Mouse (Mus musculus): ENCODE data around the gene Tbc1d9. TPM values are rescaled to one million over a fixed set of nuclear protein-coding genes. Genes with fewer than 3 reads are reported as not detected.
"Not testable (repeated sequence)": the region's sequence is repeated elsewhere in the genome, so short reads cannot be mapped to it uniquely, and the experiment has no call there.

The Tbc1d9 gene
- polyA plus RNA-seq, 1 experiment from 2014 or later, result 5.0 TPM

DNA sequence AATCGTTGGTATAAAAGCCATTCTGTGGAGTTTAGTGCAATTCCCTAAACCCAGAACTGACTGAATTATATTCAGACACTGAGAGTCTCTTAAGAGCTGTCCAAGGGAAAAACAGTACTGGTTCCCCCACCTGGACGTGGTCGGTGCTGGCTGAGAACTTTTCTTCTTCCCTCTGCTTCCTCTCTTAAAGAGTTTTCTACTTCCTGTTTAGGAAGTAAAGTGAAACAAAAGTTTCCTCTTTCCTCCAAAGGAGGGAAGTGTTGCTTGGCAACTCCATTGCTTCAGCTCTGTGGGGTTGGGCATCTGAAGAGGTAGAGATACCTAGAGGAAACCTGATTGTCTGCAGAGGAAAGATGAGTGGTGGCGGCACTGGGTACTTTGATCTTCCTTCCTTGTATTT lies 132.2 kb downstream of the Tbc1d9 start:
- Histone ChIP-seq H3K4me3 (ENCODE audit: low read depth, low read length) (no peak overlapping the region), H3K9me3 (ENCODE audit: control insufficient read depth, low read depth, low read length) (no peaks in the 10 kb centered on the region; the same call in 1 of the 2 replicates), H3K27ac (ENCODE audit: low read length) (no peak overlapping the region), H3K9ac (replicated peaks; ENCODE audit: low read depth, low read length) (no peak overlapping the region), H3K4me1 (ENCODE audit: control insufficient read depth, insufficient read depth, low read length) (no peaks in the 10 kb centered on the region), H3K36me3 (ENCODE audit: control insufficient read depth, insufficient read depth, low read length) (no peaks in the 10 kb centered on the region), H3K27me3 (ENCODE audit: control insufficient read depth, insufficient read depth, low read length) (no peaks in the 10 kb centered on the region), H3K4me2 (replicated peaks; ENCODE audit: low read depth, low read length) (no peak overlapping the region)
- no peak for ATAC-seq (ENCODE audit: insufficient number of reproducible peaks, insufficient read depth, low FRiP score, low read depth)
- WGBS, result 69% methylated on average over 4 of the region's 4 CpGs

DNA sequence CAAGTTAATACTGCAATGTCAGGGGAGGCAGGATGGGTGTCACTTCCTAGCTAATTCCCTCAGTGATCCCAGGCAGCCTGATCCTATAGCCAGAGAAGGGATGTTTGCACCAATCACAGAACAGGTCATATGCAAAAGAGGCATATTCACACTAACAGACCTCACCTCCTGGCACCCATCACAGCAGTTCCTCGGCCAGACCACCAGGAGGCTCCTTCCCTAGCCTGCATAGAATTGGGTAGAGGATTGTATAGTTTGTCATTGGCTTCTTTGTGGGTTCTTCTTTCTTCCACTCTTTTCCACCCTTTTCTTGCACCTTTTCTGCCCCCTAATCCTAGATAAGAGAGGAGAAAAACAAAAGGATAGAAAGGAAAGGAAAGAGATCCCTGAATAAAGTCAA lies 135.0 kb downstream of the Tbc1d9 start:
- no peaks in the 10 kb centered on the region for H3K4me1 ChIP-seq (ENCODE audit: control insufficient read depth, insufficient read depth, low read length)

DNA sequence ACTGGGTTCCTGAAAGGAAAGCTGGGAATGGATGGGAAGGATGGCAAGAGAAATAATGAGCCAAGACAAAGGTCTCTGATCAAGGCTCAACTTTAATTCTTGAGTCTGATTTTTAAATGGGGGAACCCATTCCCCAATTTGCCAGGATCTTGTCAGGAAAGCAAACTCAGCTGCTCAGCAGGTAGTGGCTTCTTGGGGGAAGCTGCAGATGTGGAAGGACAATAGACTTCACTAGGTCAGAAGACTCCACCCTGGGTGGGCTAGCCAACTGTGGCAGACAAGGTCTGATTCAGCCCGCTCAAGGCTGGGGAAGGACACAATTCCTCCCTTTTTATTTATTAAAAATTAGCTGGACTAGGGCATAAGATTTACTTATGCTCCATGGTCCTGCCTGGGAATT lies 139.8 kb downstream of the Tbc1d9 start:
- Histone ChIP-seq H3K4me3 (ENCODE audit: low read depth, low read length) (no peak overlapping the region), H3K36me3 (ENCODE audit: control insufficient read depth, insufficient read depth, low read length) (no peaks in the 10 kb centered on the region), H3K27me3 (ENCODE audit: control insufficient read depth, insufficient read depth, low read length) (no peaks in the 10 kb centered on the region), H3K4me2 (replicated peaks; ENCODE audit: low read depth, low read length) (no peak overlapping the region), H3K27ac (ENCODE audit: low read length) (no peak overlapping the region), H3K9ac (replicated peaks; ENCODE audit: low read depth, low read length) (no peak overlapping the region), H3K9me3 (ENCODE audit: control insufficient read depth, low read depth, low read length) (no peaks in the 10 kb centered on the region; the same call in 1 of the 2 replicates), H3K4me1 (ENCODE audit: control insufficient read depth, insufficient read depth, low read length) (no peaks in the 10 kb centered on the region)
- no peak for ATAC-seq (ENCODE audit: insufficient number of reproducible peaks, insufficient read depth, low FRiP score, low read depth)
- WGBS, result 88% methylated on average over 1 of the region's 1 CpGs

More for the DNA sequence above, 135.0 kb downstream of the Tbc1d9 start:
- Histone ChIP-seq H3K27me3 (ENCODE audit: control insufficient read depth, insufficient read depth, low read length) (no peaks in the 10 kb centered on the region), H3K4me2 (replicated peaks; ENCODE audit: low read depth, low read length) (no peak overlapping the region), H3K9me3 (ENCODE audit: control insufficient read depth, low read depth, low read length) (no peaks in the 10 kb centered on the region; the same call in 1 of the 2 replicates), H3K9ac (replicated peaks; ENCODE audit: low read depth, low read length) (no peak overlapping the region), H3K36me3 (ENCODE audit: control insufficient read depth, insufficient read depth, low read length) (no peaks in the 10 kb centered on the region), H3K27ac (ENCODE audit: low read length) (no peak overlapping the region), H3K4me3 (ENCODE audit: low read depth, low read length) (no peak overlapping the region)
- no peak for ATAC-seq (ENCODE audit: insufficient number of reproducible peaks, insufficient read depth, low FRiP score, low read depth)
- WGBS, result 45% methylated on average over 1 of the region's 1 CpGs

DNA sequence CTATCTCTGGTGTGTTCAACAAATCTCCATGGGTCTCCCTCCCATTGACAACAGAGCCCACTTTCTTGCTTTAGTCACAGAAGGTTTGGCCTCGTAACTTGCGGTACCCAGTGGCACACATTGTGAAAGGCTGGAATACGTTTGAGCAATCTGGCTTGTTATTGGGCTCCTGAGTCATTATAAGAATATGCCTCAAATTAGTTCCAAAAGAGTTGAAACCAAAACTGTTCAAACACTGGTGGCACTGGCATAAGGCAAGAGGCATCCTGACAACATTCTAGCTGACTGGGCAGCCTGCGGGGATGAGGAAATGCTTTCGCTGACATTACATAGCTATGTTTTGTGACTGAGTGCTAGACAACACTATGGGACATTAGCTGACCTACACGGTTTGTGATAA lies 144.7 kb downstream of the Tbc1d9 start:
- Histone ChIP-seq H3K36me3 (ENCODE audit: control insufficient read depth, insufficient read depth, low read length) (no peaks in the 10 kb centered on the region), H3K9ac (replicated peaks; ENCODE audit: low read depth, low read length) (no peak overlapping the region), H3K4me1 (ENCODE audit: control insufficient read depth, insufficient read depth, low read length) (no peaks in the 10 kb centered on the region), H3K27ac (ENCODE audit: low read length) (no peak overlapping the region), H3K4me2 (replicated peaks; ENCODE audit: low read depth, low read length) (no peak overlapping the region), H3K27me3 (ENCODE audit: control insufficient read depth, insufficient read depth, low read length) (no peaks in the 10 kb centered on the region), H3K9me3 (ENCODE audit: control insufficient read depth, low read depth, low read length) (no peaks in the 10 kb centered on the region), H3K4me3 (ENCODE audit: low read depth, low read length) (no peak overlapping the region)
- no peak for ATAC-seq (ENCODE audit: insufficient number of reproducible peaks, insufficient read depth, low FRiP score, low read depth)
- 83% methylated on average over 6 of the region's 6 CpGs for WGBS

DNA sequence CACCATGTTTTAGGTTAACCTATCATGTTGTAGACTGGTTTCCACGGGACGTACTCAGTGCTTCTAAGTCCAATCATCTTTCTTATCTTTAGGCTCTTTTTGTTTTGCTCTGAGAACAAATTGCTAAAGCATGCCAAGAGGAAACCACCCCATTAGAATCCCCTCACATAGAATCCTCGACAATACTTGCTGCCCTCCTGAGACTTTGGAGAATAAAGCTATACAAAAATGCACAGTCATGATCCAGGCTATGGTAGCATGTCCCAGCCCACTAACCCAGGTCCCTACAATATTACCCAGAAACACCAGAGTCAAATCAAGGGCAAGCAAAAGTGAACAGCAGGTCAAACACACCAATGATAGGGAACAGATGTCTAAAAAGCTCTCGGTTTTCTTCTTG lies 149.9 kb downstream of the Tbc1d9 start:
- 87% methylated on average over 4 of the region's 4 CpGs for WGBS
- not testable (repeated sequence) for H3K27ac ChIP-seq (ENCODE audit: low read length); H3K9ac ChIP-seq (replicated peaks; ENCODE audit: low read depth, low read length); H3K9me3 ChIP-seq (ENCODE audit: control insufficient read depth, low read depth, low read length); ATAC-seq (ENCODE audit: insufficient number of reproducible peaks, insufficient read depth, low FRiP score, low read depth); H3K4me1 ChIP-seq (ENCODE audit: control insufficient read depth, insufficient read depth, low read length); H3K4me2 ChIP-seq (replicated peaks; ENCODE audit: low read depth, low read length); H3K4me3 ChIP-seq (ENCODE audit: low read depth, low read length); H3K27me3 ChIP-seq (ENCODE audit: control insufficient read depth, insufficient read depth, low read length)
- H3K36me3 ChIP-seq (ENCODE audit: control insufficient read depth, insufficient read depth, low read length), result peaks cover 25% of the 10 kb centered on the region

DNA sequence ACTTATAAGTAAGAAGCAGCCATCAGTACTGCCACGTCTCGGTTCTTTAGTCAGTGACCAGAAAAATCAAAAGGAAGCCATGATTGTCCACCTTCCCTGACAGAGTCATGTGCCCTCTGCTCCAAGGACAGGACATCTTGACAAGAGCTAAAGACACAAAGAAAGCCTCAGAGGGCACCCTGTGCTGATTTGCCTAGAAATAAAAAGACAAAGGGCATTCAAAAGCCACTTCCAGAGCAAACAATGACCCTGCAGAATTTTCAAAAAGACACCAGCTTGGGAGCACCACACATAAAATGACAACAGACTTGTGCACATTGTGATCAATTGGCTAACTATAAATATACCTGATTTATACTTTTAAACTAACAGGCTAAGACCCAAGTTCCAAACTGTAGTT lies 150.5 kb downstream of the Tbc1d9 start:
- Histone ChIP-seq H3K36me3 (ENCODE audit: control insufficient read depth, insufficient read depth, low read length) (peaks cover 28% of the 10 kb centered on the region), H3K9ac (replicated peaks; ENCODE audit: low read depth, low read length) (no peak overlapping the region), H3K4me2 (replicated peaks; ENCODE audit: low read depth, low read length) (no peak overlapping the region), H3K27ac (ENCODE audit: low read length) (no peak overlapping the region), H3K4me1 (ENCODE audit: control insufficient read depth, insufficient read depth, low read length) (no peaks in the 10 kb centered on the region), H3K4me3 (ENCODE audit: low read depth, low read length) (no peak overlapping the region), H3K9me3 (ENCODE audit: control insufficient read depth, low read depth, low read length) (no peaks in the 10 kb centered on the region), H3K27me3 (ENCODE audit: control insufficient read depth, insufficient read depth, low read length) (no peaks in the 10 kb centered on the region)
- WGBS, result 89% methylated on average over 2 of the region's 2 CpGs
- no peak for ATAC-seq (ENCODE audit: insufficient number of reproducible peaks, insufficient read depth, low FRiP score, low read depth)

DNA sequence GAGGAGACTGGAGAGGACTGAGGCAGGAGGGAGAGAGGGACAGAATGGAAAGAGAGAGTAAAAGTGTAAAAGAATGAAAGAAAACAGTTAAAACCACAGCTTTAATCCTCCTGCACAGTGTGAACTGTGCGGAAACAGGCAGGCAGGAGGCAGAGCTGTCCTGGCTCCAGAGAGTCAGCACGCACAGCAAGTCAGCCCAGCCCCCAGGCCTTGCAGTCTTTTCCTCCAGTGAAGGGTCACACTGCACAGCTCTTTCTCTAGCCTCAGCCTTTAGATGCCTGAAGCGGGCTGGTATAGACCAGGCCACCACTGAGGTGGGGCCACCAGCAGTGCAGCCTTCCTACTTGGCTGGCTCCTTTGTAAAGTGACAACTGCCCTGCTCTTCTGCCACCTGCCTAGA lies 155.4 kb downstream of the Tbc1d9 start:
- no peak overlapping the region for H3K27ac ChIP-seq (ENCODE audit: low read length)
- H3K36me3 ChIP-seq (ENCODE audit: control insufficient read depth, insufficient read depth, low read length), result peaks cover 35% of the 10 kb centered on the region
- H3K4me1 ChIP-seq (ENCODE audit: control insufficient read depth, insufficient read depth, low read length), result no peaks in the 10 kb centered on the region
- H3K9me3 ChIP-seq (ENCODE audit: control insufficient read depth, low read depth, low read length), result no peaks in the 10 kb centered on the region
- ATAC-seq (ENCODE audit: insufficient number of reproducible peaks, insufficient read depth, low FRiP score, low read depth), result no peak
- no peak overlapping the region for H3K4me2 ChIP-seq (replicated peaks; ENCODE audit: low read depth, low read length)
- H3K9ac ChIP-seq (replicated peaks; ENCODE audit: low read depth, low read length), result no peak overlapping the region
- 81% methylated on average over 3 of the region's 3 CpGs for WGBS
- H3K4me3 ChIP-seq (ENCODE audit: low read depth, low read length), result no peak overlapping the region
- H3K27me3 ChIP-seq (ENCODE audit: control insufficient read depth, insufficient read depth, low read length), result no peaks in the 10 kb centered on the region

DNA sequence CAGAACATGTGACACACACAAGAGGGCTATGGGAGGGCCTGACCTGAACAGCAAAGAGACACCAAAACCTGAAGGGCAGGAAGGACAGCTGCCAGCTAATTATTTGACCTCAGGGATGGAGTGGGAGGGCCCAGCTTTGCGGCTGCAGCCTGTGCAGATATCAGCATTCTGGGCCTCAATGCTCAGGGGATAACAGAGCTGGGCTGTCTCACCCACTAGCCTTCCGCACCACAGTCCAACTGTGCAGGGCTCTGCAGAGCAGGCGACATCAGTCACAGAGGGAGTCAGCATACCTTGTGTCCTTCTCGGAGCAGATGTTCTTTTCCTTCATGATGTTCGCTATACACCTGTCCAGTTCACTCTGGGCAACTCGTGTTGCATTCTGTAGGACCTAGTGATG lies 157.2 kb downstream of the Tbc1d9 start:
- Histone ChIP-seq H3K4me1 (ENCODE audit: control insufficient read depth, insufficient read depth, low read length) (no peaks in the 10 kb centered on the region), H3K36me3 (ENCODE audit: control insufficient read depth, insufficient read depth, low read length) (peaks cover 24% of the 10 kb centered on the region), H3K4me3 (ENCODE audit: low read depth, low read length) (no peak overlapping the region), H3K9ac (replicated peaks; ENCODE audit: low read depth, low read length) (no peak overlapping the region), H3K4me2 (replicated peaks; ENCODE audit: low read depth, low read length) (no peak overlapping the region), H3K27me3 (ENCODE audit: control insufficient read depth, insufficient read depth, low read length) (no peaks in the 10 kb centered on the region), H3K9me3 (ENCODE audit: control insufficient read depth, low read depth, low read length) (no peaks in the 10 kb centered on the region), H3K27ac (ENCODE audit: low read length) (no peak overlapping the region)
- WGBS, result 88% methylated on average over 6 of the region's 6 CpGs
- ATAC-seq (ENCODE audit: insufficient number of reproducible peaks, insufficient read depth, low FRiP score, low read depth), result no peak

All from stomach, embryonic 14.5 days (tissue).